Mouse (Mus musculus) ES-E14 (cell line): ENCODE data around the gene Macrod2. TPM values are rescaled to one million over a fixed set of nuclear protein-coding genes. Genes with fewer than 3 reads are reported as not detected.

Experiments used
- DNase-seq: peaks from one replicate; pipeline ENCODE4 v3.0.0-alpha.2; 2013; ENCODE audit warnings: low read depth, low spot score
- H3K27ac ChIP-seq: 2 replicates; pipeline ENCODE4 v1.5.1; 2012; ENCODE audit warnings: low read depth, mild to moderate bottlenecking, low read length, moderate library complexity, mixed read lengths; ENCODE audit not compliant: poor library complexity, insufficient read depth, severe bottlenecking
- H3K36me3 ChIP-seq: 2 replicates; pipeline ENCODE4 v1.6.1; 2012; ENCODE audit warnings: mild to moderate bottlenecking, low read length, moderate library complexity, mixed read lengths; ENCODE audit not compliant: control insufficient read depth, poor library complexity, insufficient read depth, severe bottlenecking
- H3K4me1 ChIP-seq, 2 experiments: fragments of 150-350 bp in 1 of 2; sonication (generic) in 1 of 2; 2 replicates each; pipeline ENCODE4 v1.6.1; 2012; ENCODE audit warnings: low read length in 2 of 2, mild to moderate bottlenecking in 1 of 2, mixed read lengths in 1 of 2; ENCODE audit not compliant: control insufficient read depth in 2 of 2, insufficient read depth in 2 of 2, poor library complexity in 1 of 2
- H3K4me3 ChIP-seq, 2 experiments: fragments of 150-350 bp in 1 of 2; sonication (generic) in 1 of 2; 2 replicates each; pipeline ENCODE4 v1.5.1; 2012; ENCODE audit warnings: low read length in 2 of 2, low read depth in 1 of 2, mild to moderate bottlenecking in 1 of 2, mixed read lengths in 1 of 2; ENCODE audit not compliant: insufficient read depth in 1 of 2, poor library complexity in 1 of 2, severe bottlenecking in 1 of 2
- H3K9ac ChIP-seq: 2 replicates; pipeline ENCODE4 v1.6.1; 2012; ENCODE audit warnings: low read depth, mild to moderate bottlenecking, low read length, mixed read lengths; ENCODE audit not compliant: poor library complexity, insufficient read depth, severe bottlenecking
- H3K9me3 ChIP-seq: fragments of 150-350 bp; sonication (generic); 2 replicates; pipeline ENCODE4 v1.6.1; 2012; ENCODE audit warnings: low read depth, mild to moderate bottlenecking, low read length; ENCODE audit not compliant: control insufficient read depth, insufficient read depth
- CHD2 ChIP-seq: IDR thresholded peaks from 2 replicates; pipeline ENCODE4 v1.6.1; 2014; ENCODE audit warnings: mild to moderate bottlenecking, low read depth, low read length, inconsistent platforms
- HCFC1 ChIP-seq: IDR thresholded peaks from 2 replicates; pipeline ENCODE4 v1.6.1; 2012; ENCODE audit warnings: low read length, inconsistent platforms, borderline replicate concordance; ENCODE audit not compliant: insufficient read depth
- MAFK ChIP-seq: IDR thresholded peaks from 2 replicates; pipeline ENCODE4 v1.6.1; 2014; ENCODE audit warnings: mild to moderate bottlenecking, low read depth, low read length, inconsistent platforms; ENCODE audit not compliant: insufficient read depth
- ZC3H11A ChIP-seq: IDR thresholded peaks from 2 replicates; pipeline ENCODE4 v1.6.1; 2012; ENCODE audit warnings: low read depth, mild to moderate bottlenecking, inconsistent platforms, low read length, borderline replicate concordance
- ZNF384 ChIP-seq: IDR thresholded peaks from 2 replicates; pipeline ENCODE4 v1.6.1; 2012; ENCODE audit warnings: low read depth, low read length, inconsistent platforms
- in situ Hi-C, 2 experiments: fragments of 600-800 bp; cut with MboI; formaldehyde crosslinking; loops; one replicate each; pipeline ENCODE4 v1.15.1; 2025; ENCODE audit warnings: low sequenced_read_pairs in 2 of 2, inconsistent platforms in 1 of 2; ENCODE audit not compliant: unreplicated experiment in 2 of 2
- total RNA-seq: library from RNA; depleted of rRNA; stranded (reverse); fragments of 300-350 nt; gene quantifications from 2 replicates; pipeline ENCODE4 v1.2.3, GENCODE M21; 2012

Macrod2 gene
- total RNA-seq, 1 experiment: 12.7 TPM

- Histone ChIP-seq H3K9me3 (no peaks in the 10 kb centered on the region), H3K9ac (no peak overlapping the region), H3K36me3 (no peaks in the 10 kb centered on the region), H3K4me3 (no peak overlapping the region), H3K27ac (no peak overlapping the region), H3K4me1 (no peaks in the 10 kb centered on the region)
- TF ChIP-seq HCFC1: no peak
- TF ChIP-seq MAFK: no peak
- no peak for TF ChIP-seq ZC3H11A
- TF ChIP-seq ZNF384: no peak
- TF ChIP-seq CHD2: no peak
- DNase-seq: no peak
- in situ Hi-C loops: no loop called here
These were observed 379.8 kb downstream of the Macrod2 start for GRCm38 (mm10) chr2:140774808-140775370.

- H3K4me1 ChIP-seq: no peaks in the 10 kb centered on the region
- no peak overlapping the region for H3K4me3 ChIP-seq
- no peaks in the 10 kb centered on the region for H3K36me3 ChIP-seq
- no peak overlapping the region for H3K9ac ChIP-seq
- DNase-seq: no peak
- no peaks in the 10 kb centered on the region for H3K9me3 ChIP-seq
- TF ChIP-seq MAFK (no peak), ZNF384 (no peak), CHD2 (no peak), HCFC1 (no peak), ZC3H11A (no peak)
- no peak overlapping the region for H3K27ac ChIP-seq
- in situ Hi-C loops: no loop called here
These were observed 380.5 kb downstream of the Macrod2 start for GRCm38 (mm10) chr2:140775448-140776101.

GRCm38 (mm10) chr2:140778212-140778611, 383.1 kb downstream of the Macrod2 start:
- Histone ChIP-seq H3K9me3 (no peaks in the 10 kb centered on the region), H3K9ac (no peak overlapping the region), H3K4me1 (no peaks in the 10 kb centered on the region), H3K27ac (no peak overlapping the region), H3K36me3 (no peaks in the 10 kb centered on the region), H3K4me3 (no peak overlapping the region)
- in situ Hi-C loops: no loop called here
- no peak for DNase-seq
- TF ChIP-seq ZNF384 (no peak), HCFC1 (no peak), MAFK (no peak), CHD2 (no peak), ZC3H11A (no peak)

DNA sequence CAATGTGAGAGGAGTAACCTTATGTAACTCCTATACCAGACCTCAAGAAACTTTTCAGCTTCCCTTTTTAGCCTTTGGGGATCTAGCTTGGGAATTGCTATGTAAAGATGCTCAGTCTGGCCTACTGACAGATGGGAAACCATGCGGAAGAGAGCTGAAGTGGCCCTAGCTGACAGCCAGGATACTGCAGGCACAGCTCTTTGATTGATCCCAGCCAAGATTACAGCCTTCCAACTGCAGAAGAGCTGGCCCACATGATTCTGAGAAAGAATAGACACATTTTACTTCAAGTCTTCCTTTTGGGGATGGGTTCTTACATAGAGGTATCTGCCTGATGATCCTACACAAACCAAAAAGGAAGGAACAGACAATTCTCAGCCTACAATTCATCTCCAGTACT, 387.9 kb downstream of the Macrod2 start:
- no peak overlapping the region for H3K27ac ChIP-seq
- no peak overlapping the region for H3K9ac ChIP-seq
- H3K36me3 ChIP-seq: no peaks in the 10 kb centered on the region
- no peak for TF ChIP-seq CHD2
- no peak for TF ChIP-seq HCFC1
- no peak for TF ChIP-seq ZNF384
- TF ChIP-seq ZC3H11A: no peak
- no peak for TF ChIP-seq MAFK
- H3K4me3 ChIP-seq: no peak overlapping the region
- H3K4me1 ChIP-seq: no peaks in the 10 kb centered on the region
- in situ Hi-C loops: no loop called here
- DNase-seq: no peak
- no peaks in the 10 kb centered on the region for H3K9me3 ChIP-seq

DNA sequence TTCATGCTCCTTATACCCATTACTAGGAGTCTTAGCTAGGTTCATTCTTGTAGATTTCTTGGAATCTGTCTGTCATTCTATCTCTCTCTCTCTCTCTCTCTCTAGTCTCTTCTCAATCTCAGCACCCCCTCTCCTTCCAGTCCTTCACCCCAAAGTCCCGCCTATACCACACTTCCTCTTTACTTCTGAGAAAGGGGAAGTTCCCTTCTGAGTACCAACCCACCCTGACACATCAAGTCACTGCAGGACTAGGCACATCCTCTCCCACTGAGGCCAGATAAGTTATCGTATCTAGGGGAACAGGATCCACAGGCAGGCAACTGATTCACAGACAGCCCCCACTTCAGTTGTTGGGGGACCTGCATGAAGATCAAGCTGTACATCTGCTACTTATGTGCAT, 389.5 kb downstream of the Macrod2 start:
- DNase-seq: no peak
- Histone ChIP-seq H3K36me3 (no peaks in the 10 kb centered on the region), H3K4me3 (no peak overlapping the region), H3K4me1 (no peaks in the 10 kb centered on the region), H3K27ac (no peak overlapping the region), H3K9ac (no peak overlapping the region), H3K9me3 (no peaks in the 10 kb centered on the region)
- TF ChIP-seq ZC3H11A: no peak
- TF ChIP-seq CHD2: no peak
- no peak for TF ChIP-seq HCFC1
- no peak for TF ChIP-seq MAFK
- no peak for TF ChIP-seq ZNF384
- in situ Hi-C loops: no loop called here
